Mouse (Mus musculus) urinary bladder, adult 2 months (tissue): ENCODE results near the gene Dlg1. TPM values are rescaled to one million over a fixed set of nuclear protein-coding genes. Genes with fewer than 3 reads are reported as not detected.
A peak's percentile ranks its signal among the peaks of the same experiment; 100 is the strongest.

Experiments
- DNase-seq: peaks from one replicate; pipeline ENCODE4 v3.0.0; 2022; ENCODE audit warnings: low spot score
- polyA plus RNA-seq: library from polyadenylated mRNA; depleted of rRNA; stranded (reverse); fragments of >200 nt; gene quantifications from 2 replicates; pipeline ENCODE4 v1.2.3, GENCODE M21; 2012; rRNA removed

Gene Dlg1
- polyA plus RNA-seq, 1 experiment = 68.4 TPM

GRCm38 (mm10) chr16:31905331-31905730, 242.1 kb downstream of the Dlg1 start:
- DNase-seq = no peak

- DNase-seq = no peak
These were observed 242.9 kb downstream of the Dlg1 start for GRCm38 (mm10) chr16:31905891-31906825.

- no peak for DNase-seq
These were observed 243.7 kb downstream of the Dlg1 start for GRCm38 (mm10) chr16:31906896-31907295.

- no peak for DNase-seq
These were observed 245.7 kb downstream of the Dlg1 start for GRCm38 (mm10) chr16:31908959-31909358.

- no peak for DNase-seq
These were observed 247.1 kb downstream of the Dlg1 start for GRCm38 (mm10) chr16:31910281-31910847.

- DNase-seq = no peak
These were observed 254.5 kb downstream of the Dlg1 start for GRCm38 (mm10) chr16:31917776-31918175.

- DNase-seq = peak; percentile 34
These were observed 255.0 kb downstream of the Dlg1 start for GRCm38 (mm10) chr16:31918248-31918724.

GRCm38 (mm10) chr16:31924368-31924767, 261.1 kb downstream of the Dlg1 start:
- DNase-seq = no peak

Other genes starting within 250 kb of the Dlg1 start
- 170 and 177 TPM in 2 replicates for gene Bdh1, start 241.2 kb upstream of the Dlg1 start, polyA plus RNA-seq
- gene Meltf, start 215.4 kb downstream of the Dlg1 start, polyA plus RNA-seq = 0.18 and 0.19 TPM in 2 replicates